Mouse (Mus musculus): ENCODE measurements at regions not wholly inside any gene's neighbourhood (a gene's known extent, or its start where the extent isn't known, plus 50 kb on each side); places are given as distances from the start of the nearest gene placed in this dataset.
A peak's percentile ranks its signal among the peaks of the same experiment; 100 is the strongest.

DNA sequence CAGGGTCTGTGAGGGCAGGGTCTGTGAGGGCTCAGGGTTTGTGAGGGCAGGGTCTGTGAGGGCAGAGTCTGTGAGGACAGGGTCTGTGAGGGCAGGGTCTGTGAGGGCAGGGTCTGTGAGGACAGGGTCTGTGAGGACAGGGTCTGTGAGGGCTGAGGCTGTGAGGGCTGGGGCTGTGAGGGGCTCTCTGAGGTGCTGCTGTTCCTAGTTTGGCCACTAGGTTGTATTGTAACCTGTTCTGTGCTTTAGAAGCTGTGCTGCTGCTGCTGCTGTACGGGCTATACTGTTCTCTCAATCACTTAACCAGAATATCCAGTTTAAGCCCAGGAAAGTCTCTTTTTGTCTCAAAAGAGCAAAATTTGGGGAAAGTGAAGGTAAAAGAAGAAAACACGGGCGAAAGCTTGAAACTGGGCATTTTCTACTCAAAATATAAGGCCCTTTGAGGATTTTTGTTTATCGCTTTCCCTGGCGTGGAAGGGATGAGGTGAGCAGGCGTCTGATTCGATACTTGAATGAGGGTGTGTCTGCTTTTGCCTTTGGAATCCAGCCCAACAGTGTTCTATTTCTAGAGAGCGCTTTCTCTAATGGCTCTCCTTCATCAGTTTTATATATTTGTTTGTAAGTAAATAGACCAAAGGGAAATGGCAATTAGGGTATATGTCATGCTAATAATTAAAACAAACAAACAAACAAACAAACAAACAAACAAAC is 363.8 kb upstream of the Nr5a2 start:
- no peak for DNase-seq (ENCODE audit: low spot score)

- no peak for DNase-seq (ENCODE audit: low spot score)
Measured at GRCm38 (mm10) chr1:137323035-137323680, 362.9 kb upstream of the Nr5a2 start.

- no peak for DNase-seq (ENCODE audit: low spot score)
Measured at GRCm38 (mm10) chr1:137302757-137303422, 342.6 kb upstream of the Nr5a2 start.

GRCm38 (mm10) chr1:137297780-137298569 is 337.7 kb upstream of the Nr5a2 start:
- no peak for DNase-seq (ENCODE audit: low spot score)

DNA sequence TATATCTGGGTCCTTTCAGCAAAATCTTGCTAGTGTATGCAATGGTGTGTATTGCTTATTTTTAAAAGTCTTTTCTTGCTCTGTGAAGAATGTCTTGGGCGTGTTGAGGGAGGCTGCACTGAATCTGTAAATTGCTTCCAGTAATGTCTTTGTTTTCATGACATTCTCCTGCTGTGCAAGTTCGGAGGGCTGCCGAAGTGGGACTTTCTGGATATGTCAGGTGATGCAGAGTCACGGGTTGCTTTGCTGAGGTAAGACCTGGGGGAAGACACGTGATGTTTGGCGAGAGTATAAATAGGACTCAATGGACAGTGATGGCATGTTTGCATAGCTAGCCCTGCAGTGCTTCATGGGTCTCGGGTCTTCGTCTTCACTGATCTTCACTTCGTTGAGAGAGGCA is 329.2 kb upstream of the Nr5a2 start:
- no peak for DNase-seq (ENCODE audit: low spot score)

GRCm38 (mm10) chr1:137283291-137283690 is 323.0 kb upstream of the Nr5a2 start:
- no peak for DNase-seq (ENCODE audit: low spot score)

- DNase-seq (ENCODE audit: low spot score) = no peak
Measured at GRCm38 (mm10) chr1:137282457-137282856, 322.2 kb upstream of the Nr5a2 start.

DNA sequence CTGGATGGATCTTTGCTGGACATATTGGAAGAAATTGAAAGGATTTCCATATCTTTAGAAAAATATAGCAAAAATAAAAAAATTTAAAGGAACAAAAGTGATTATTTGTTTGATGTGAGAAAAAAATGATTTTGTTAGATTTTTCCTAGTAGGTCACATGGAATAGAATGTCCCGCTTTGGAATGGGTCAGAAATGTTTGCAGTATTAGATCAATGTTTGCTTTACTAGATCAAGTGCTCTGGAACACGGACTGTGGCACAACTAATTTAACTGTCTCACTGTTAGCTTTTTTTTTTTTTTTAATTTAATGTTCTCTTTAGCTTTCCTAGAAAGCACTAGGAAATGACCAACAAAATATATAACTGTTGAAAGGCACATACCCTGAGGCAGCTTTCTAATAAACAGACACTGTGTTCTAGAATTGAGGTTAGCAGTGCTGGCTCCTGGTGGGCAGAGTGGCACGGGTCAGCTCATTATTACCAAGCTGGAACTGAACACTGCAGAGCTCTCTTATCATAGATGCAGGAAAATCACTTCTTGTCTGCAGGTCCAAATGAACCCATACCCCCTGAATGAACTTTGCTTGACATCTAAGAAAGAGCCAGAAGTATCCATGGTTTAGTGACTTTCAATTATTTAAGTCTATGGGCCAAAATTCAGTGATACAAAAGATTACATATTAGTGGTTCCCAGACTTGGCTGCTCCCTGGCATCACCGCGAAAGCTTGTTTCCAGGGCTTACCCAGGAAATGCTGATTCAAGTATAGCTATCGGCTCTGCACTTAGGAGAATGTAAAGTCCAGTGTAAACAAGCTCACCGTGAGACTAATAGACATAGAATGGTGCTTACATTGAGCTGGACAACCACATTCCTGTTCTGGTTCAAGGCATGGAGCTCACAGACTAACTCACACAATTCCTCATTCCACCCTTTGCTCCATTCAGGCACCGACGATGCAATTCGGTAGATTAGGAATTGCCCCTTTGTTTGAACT is 320.4 kb upstream of the Nr5a2 start:
- DNase-seq (ENCODE audit: low spot score) = no peak

DNA sequence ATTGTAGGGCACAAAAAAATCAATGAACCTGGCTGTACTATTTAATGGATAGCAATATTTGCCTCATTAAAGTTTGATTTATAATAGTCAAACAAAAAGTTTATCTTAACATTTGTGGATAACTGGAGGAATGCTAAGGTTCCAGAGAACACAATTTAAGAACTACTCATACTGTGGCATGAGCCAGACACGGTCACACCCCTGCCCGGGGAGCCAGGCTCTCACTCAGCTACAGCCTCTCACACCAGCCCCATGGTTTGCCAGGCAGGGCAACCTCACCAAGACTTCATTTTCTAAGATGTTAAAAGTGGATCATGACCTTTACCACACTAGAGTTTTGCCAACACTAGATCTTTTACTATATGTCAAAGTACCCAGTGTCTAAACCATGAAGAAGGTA is 319.7 kb upstream of the Nr5a2 start:
- no peak for DNase-seq (ENCODE audit: low spot score)

GRCm38 (mm10) chr1:137270659-137271612 is 310.7 kb upstream of the Nr5a2 start:
- no peak for DNase-seq (ENCODE audit: low spot score)

DNA sequence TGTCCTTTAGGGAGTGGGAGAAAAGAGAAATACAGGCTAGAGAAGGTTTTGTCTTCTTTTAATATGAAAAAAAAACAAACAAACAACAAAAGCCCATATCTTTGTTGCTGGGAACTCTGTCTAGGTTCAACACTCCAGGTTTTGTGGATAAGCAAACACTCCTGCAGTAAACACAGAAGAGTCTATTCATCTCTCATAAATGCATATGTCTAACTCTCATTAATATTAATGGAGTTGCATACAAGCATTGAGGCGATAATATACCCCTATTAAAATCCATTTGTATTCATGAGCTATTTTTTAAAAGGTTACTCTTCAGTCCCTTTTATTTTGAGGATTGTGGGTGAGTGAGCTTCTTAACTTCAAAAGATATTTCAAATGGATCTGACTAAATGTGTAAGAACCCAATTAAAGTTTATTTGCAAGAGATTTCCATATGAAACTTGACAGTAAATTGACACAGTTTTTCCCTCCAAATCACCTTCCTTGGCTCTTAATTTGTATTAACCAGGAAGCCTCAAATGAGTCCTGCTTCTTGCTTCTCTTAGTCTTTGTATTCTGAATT is 302.6 kb upstream of the Nr5a2 start:
- no peak for DNase-seq (ENCODE audit: low spot score)

- DNase-seq (ENCODE audit: low spot score) = no peak
Measured at GRCm38 (mm10) chr1:137262121-137262525, 301.9 kb upstream of the Nr5a2 start.

DNA sequence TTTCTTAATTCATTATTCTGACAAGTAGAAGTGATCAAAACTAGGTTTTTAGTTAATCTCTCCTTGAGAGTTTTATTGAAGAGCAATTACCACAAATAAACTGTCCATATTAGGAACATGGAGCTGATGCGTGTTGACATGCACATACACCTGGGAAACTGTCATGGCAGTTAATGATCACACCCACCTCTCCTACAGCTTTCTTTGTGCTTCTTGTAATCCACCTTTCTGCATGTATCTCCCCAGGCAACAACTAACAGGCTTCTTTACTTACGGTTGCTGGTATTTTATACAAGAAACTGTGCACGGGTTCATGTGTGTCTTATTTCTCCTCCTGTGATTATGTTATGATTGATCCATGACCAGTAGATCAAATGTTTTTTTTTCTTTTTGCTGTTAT is 296.0 kb upstream of the Nr5a2 start:
- no peak for DNase-seq (ENCODE audit: low spot score)

DNA sequence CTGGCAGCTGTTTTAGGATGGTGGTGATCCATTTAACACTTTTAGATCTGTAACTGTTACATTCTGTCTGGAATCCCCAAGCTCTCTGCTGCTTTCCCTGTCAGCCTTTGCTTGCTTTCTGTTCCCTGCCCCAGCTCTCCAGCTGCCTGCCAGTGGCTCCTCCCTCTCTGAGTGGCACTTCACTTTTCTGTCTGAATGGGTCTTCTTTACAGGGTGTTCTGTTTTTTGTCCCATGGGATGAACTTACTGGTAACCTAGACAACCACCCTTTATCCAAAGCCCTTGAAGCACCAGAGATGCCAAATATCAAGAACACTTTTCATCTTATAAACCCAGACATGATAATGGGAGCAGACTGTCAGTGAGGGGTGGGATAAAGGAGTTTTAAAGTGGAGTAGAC is 294.8 kb upstream of the Nr5a2 start:
- no peak for DNase-seq (ENCODE audit: low spot score)

DNA sequence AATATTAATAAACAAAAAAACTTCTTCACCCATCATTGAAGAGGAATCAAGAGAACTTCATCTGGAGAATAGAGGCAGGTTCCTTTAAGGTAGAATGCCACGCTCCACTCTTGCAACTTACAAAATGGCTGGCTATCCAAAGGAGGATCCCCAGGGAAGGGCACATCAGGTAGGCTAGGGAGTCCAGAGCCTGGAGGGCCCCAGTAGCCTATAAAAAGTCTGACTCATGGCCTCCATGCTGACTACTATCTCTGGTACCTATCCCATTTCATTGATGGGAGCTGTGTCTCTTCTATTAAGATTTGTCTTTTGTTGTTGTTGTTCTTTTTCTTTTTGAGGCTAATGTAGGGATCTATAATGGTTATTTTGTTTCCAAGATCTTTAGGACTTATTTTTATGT is 294.4 kb upstream of the Nr5a2 start:
- no peak for DNase-seq (ENCODE audit: low spot score)

GRCm38 (mm10) chr1:137227098-137227485 is 266.8 kb upstream of the Nr5a2 start:
- DNase-seq (ENCODE audit: low spot score) = no peak

- DNase-seq (ENCODE audit: low spot score) = no peak
Measured at GRCm38 (mm10) chr1:137226479-137227097, 266.3 kb upstream of the Nr5a2 start.

- DNase-seq (ENCODE audit: low spot score) = peak; percentile 44
Measured at GRCm38 (mm10) chr1:137225418-137225817, 265.2 kb upstream of the Nr5a2 start.

- DNase-seq (ENCODE audit: low spot score) = no peak
Measured at GRCm38 (mm10) chr1:137223052-137223451, 262.8 kb upstream of the Nr5a2 start.
